Mouse (Mus musculus) effector memory CD4-positive, alpha-beta T cell, adult 7 months (primary cell): Measurements from ENCODE around the gene Usp51. TPM values are rescaled to one million over a fixed set of nuclear protein-coding genes. Genes with fewer than 3 reads are reported as not detected.

ENCODE experiments used
- polyA plus RNA-seq: library from polyadenylated mRNA; unstranded; fragments of 100-300 nt; shearing (Covaris generic); gene quantifications from one replicate; pipeline ENCODE4 v1.2.1, GENCODE M21; 2017

The Usp51 gene
- not detected for polyA plus RNA-seq

DNA sequence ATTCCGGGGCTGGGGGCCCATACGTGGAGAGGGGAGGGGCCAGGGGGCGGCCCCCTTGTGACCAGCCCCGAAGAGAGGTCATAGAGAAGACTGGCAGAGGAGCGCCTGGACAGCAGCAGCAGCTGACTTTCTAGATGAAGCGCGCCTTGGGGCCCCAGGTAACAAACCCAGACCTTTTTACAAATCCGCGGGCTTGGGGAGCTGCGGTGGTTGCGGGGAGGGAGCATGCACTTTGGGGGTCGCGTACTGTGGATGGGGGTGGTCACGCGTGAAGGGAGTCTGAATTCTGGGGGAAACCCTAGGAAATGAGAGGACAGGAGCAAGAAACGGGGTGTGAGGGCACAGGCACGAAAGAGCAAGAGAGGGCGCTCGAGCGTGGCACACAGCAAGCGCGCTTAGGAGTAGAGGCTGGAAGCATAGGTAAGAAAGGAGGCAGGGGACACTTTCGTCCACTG lies at the start of gene Usp51:
TSS of gene Usp51 (plus strand) at position 83 of the 455 bp plus-strand sequence.

GRCm38 (mm10) chrX:153037087-153037971 lies 31.1 kb downstream of the Usp51 start, which contains the start of gene Mageh1:
Gene Mageh1, minus strand, starts transcription at chrX:153037575.

Other genes with a start within 250 kb of the Usp51 start
- gene Shroom2, start 237.0 kb upstream of the Usp51 start, polyA plus RNA-seq: not detected
- not detected for gene Gpr143, start 224.5 kb upstream of the Usp51 start, polyA plus RNA-seq
- gene Mageh1, start 31.1 kb downstream of the Usp51 start, polyA plus RNA-seq: 0.99 TPM
- not detected for gene Foxr2, start 112.3 kb downstream of the Usp51 start, polyA plus RNA-seq
- gene Rragb, start 133.5 kb downstream of the Usp51 start, polyA plus RNA-seq: 15.3 TPM
- 2.4 TPM for gene Klf8, start 231.0 kb downstream of the Usp51 start, polyA plus RNA-seq